Comparison of ENCODE assay signal across 8 mouse cellular contexts in genomic region chr5:37717384-37717963, GRCm38 (mm10). TPM values are rescaled to one million over a fixed set of nuclear protein-coding genes. Genes with fewer than 3 reads are reported as not detected.
DNase-seq lines count a peak whose midpoint lies in the region; ATAC-seq and TF ChIP-seq lines count a peak whose summit lies in the region.

No protein-coding gene starts in this region.

- H3K4me1 ChIP-seq in embryonic fibroblast, embryonic 13.5 days (ENCODE audit: control insufficient read depth, insufficient read depth, low read length) = no peaks in the 10 kb centered on the region
- peaks cover 23% of the 10 kb centered on the region for H3K4me1 ChIP-seq in hindbrain, embryonic 10.5 days (replicated peaks)
- H3K4me1 ChIP-seq in lung, embryonic 15.5 days = peaks cover 7% of the 10 kb centered on the region

- DNase-seq in thymus, postnatal 4 days = peak; percentile 16
- DNase-seq in thymus, postnatal 0 days (ENCODE audit: low spot score) = no peak
- peak; percentile 74 for DNase-seq in hindbrain, embryonic 10.5 days (ENCODE audit: low spot score)
- DNase-seq in layer of hippocampus, postnatal 14 days (ENCODE audit: low spot score in 2 of 2) = peak; percentile 53 to 65
- DNase-seq in right cerebral cortex, postnatal 10 days (ENCODE audit: low spot score in 2 of 2) = peak; percentile 73 to 80
- DNase-seq in thymus, postnatal 25 days = no peak

- H3K4me3 ChIP-seq in embryonic fibroblast, embryonic 13.5 days (ENCODE audit: insufficient read depth, low read length) = peak overlapping the region; percentile 9
- peak overlapping the region; percentile 62 for H3K4me3 ChIP-seq in hindbrain, embryonic 10.5 days
- H3K4me3 ChIP-seq in lung, embryonic 15.5 days = peak overlapping the region; percentile 37

- peaks cover 48% of the 10 kb centered on the region for H3K27me3 ChIP-seq in hindbrain, embryonic 10.5 days (ENCODE audit: insufficient read depth, poor library complexity, severe bottlenecking)
- H3K27me3 ChIP-seq in lung, embryonic 15.5 days = peaks cover 33% of the 10 kb centered on the region

- H3K4me2 ChIP-seq in lung, embryonic 15.5 days = peak overlapping the region; percentile 76

- H3K27ac ChIP-seq in embryonic fibroblast, embryonic 13.5 days (ENCODE audit: insufficient read depth, low read length) = no peak overlapping the region
- peak overlapping the region; percentile 78 for H3K27ac ChIP-seq in hindbrain, embryonic 10.5 days
- H3K27ac ChIP-seq in lung, embryonic 15.5 days = no peak overlapping the region

- peak; percentile 49 for TF ChIP-seq CTCF in embryonic fibroblast, embryonic 13.5 days (IDR thresholded peaks at IDR 0.05; ENCODE audit: borderline replicate concordance, insufficient read depth, low read length)

- WGBS in hindbrain, embryonic 10.5 days = under 1% methylated on average over 14 of the region's 14 CpGs
- under 1% methylated on average over 14 of the region's 14 CpGs for WGBS in lung, embryonic 15.5 days

- no peaks in the 10 kb centered on the region for H3K36me3 ChIP-seq in hindbrain, embryonic 10.5 days
- H3K36me3 ChIP-seq in lung, embryonic 15.5 days = no peaks in the 10 kb centered on the region

- ATAC-seq in lung, embryonic 15.5 days (ENCODE audit: borderline replicate concordance, extremely low read depth, low FRiP score, low TSS enrichment) = peak; percentile 47; the same call in 1 of the 2 replicates

- H3K9ac ChIP-seq in lung, embryonic 15.5 days = no peak overlapping the region

- TF ChIP-seq POLR2A in embryonic fibroblast, embryonic 13.5 days (IDR thresholded peaks at IDR 0.05; ENCODE audit: low read depth, low read length) = no peak

- no peaks in the 10 kb centered on the region for H3K9me3 ChIP-seq in hindbrain, embryonic 10.5 days
- no peaks in the 10 kb centered on the region for H3K9me3 ChIP-seq in lung, embryonic 15.5 days

RNA-seq across cellular contexts. Expression of gene Stk32b, which starts 0.5 kb away (rescaled TPM):
- polyA plus RNA-seq in thymus, postnatal 0 days (2015; fragmentation: Nextera tagmentation; extraction: Ambion mirVana) = 0.08 TPM in 1 of 2 replicates, not detected in the other
- 0.44 TPM in 1 of 2 replicates, not detected in the other for polyA plus RNA-seq in embryonic fibroblast, embryonic 13.5 days (2011; ENCODE audit: insufficient read length, low read depth, missing spikeins)
- 1.0 and 2.8 TPM in 2 replicates for polyA plus RNA-seq in hindbrain, embryonic 10.5 days (2016; fragmentation: Nextera tagmentation; extraction: Ambion mirVana)
- total RNA-seq in layer of hippocampus, postnatal 14 days (2021) = 1 to 10 TPM; 7.5 to 8.1 TPM
- polyA plus RNA-seq in lung, embryonic 15.5 days (2015; fragmentation: Nextera tagmentation; extraction: Ambion mirVana) = 0.33 and 0.45 TPM in 2 replicates

RNA-seq across cellular contexts. Expression of gene Cytl1, which starts 17.8 kb away (rescaled TPM):
- polyA plus RNA-seq in thymus, postnatal 0 days (2015; fragmentation: Nextera tagmentation; extraction: Ambion mirVana) = 2.7 and 3.5 TPM in 2 replicates
- not detected in 2 replicates for polyA plus RNA-seq in embryonic fibroblast, embryonic 13.5 days (2011; ENCODE audit: insufficient read length, low read depth, missing spikeins)
- polyA plus RNA-seq in hindbrain, embryonic 10.5 days (2016; fragmentation: Nextera tagmentation; extraction: Ambion mirVana) = 0.16 and 0.48 TPM in 2 replicates
- under 1 TPM in 1 of 2 experiments, not detected in 1; 0.92 TPM for total RNA-seq in layer of hippocampus, postnatal 14 days (2021)
- 32.2 and 32.7 TPM in 2 replicates for polyA plus RNA-seq in lung, embryonic 15.5 days (2015; fragmentation: Nextera tagmentation; extraction: Ambion mirVana)

Comparison
In these comparisons a context has a peak if more than half of its experiments do, and no peak if none do; other contexts are left out.
1. DNase-seq: peak in thymus, postnatal 4 days (single experiment), hindbrain, embryonic 10.5 days (single experiment), layer of hippocampus, postnatal 14 days (2 of 2) and right cerebral cortex, postnatal 10 days (2 of 2); none in thymus, postnatal 0 days (single experiment) and thymus, postnatal 25 days (single experiment).
2. H3K4me3 ChIP-seq: peak in every context shown above with its lines; median percentile 62 in hindbrain, embryonic 10.5 days; 37 in lung, embryonic 15.5 days; 9 in embryonic fibroblast, embryonic 13.5 days.